Mouse (Mus musculus) embryo, embryonic 11 days (tissue): ENCODE results near the gene Rpl36al.
"Not testable (repeated sequence)": the region's sequence is repeated elsewhere in the genome, so short reads cannot be mapped to it uniquely, and the experiment has no call there.

Source experiments
- DNase-seq: peaks from one replicate; pipeline ENCODE4 v3.0.0-alpha.2; 2015

The Rpl36al gene

GRCm38 (mm10) chr12:69192637-69193036 lies 8.8 kb upstream of the Rpl36al start:
- DNase-seq = no peak

DNA sequence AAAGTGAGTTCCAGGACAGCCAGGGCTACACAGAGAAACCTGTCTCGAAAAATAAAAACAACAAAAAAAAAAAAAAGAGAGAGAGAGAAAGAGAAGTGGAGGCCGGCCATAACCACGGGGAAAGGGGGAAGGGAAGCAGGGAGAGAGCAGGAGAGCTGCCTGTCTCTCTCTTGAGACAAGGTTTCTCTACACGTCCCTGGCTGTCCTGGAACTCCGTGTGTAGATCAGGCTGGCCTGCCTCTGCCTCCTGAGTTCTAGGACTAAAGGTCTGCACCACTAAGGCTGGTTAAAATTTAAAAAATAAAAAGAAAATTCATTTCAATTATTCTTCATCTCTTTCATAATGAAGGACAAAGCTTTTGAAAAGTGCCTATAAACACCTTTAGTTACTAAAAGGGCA lies 7.5 kb upstream of the Rpl36al start:
- DNase-seq = no peak

DNA sequence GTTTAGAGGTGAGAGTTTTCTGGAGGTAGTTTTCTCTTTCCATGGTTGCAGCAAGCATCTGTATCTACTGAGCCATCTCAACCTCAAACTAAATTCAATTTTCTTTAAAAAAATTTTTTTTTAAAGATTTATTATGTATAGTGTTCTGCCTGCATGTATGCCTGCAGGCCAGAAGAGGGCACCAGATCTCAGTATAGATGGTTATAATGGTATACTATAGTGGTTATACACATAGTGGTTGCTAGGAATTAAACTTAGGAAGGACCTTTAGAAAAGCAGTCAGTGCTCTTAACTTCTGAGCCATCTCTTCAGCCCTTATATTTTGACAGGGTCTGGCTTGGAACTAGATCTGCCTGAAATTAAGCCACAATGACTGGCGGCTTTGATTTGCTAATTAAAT lies 6.6 kb upstream of the Rpl36al start:
- no peak for DNase-seq

DNA sequence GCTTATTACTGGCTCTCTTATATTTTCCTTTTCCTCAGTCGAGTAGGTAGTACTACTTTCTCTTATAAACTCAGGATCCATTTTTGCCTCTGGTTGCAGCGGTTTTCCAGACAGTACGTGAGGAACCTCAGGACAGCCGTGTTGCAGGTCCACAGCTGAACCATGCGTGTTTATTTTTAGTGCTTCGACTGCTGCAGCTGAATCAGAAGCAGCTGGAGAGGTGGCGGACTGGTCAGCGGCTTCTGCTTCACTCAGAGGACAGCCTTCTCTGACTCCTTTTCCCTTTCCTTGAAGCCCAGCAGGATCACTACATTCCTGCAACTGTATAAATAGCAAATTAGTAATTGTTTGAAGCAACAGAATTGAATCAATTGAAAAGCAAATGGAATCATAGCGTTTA lies 6.2 kb upstream of the Rpl36al start:
- DNase-seq = no peak

GRCm38 (mm10) chr12:69186811-69187471 lies 3.1 kb upstream of the Rpl36al start:
- DNase-seq = no peak

GRCm38 (mm10) chr12:69185371-69185770 lies 1.5 kb upstream of the Rpl36al start:
- DNase-seq = no peak

- peak; percentile 68 for DNase-seq
Measured at GRCm38 (mm10) chr12:69184342-69185295, 736 bp upstream of the Rpl36al start.

DNA sequence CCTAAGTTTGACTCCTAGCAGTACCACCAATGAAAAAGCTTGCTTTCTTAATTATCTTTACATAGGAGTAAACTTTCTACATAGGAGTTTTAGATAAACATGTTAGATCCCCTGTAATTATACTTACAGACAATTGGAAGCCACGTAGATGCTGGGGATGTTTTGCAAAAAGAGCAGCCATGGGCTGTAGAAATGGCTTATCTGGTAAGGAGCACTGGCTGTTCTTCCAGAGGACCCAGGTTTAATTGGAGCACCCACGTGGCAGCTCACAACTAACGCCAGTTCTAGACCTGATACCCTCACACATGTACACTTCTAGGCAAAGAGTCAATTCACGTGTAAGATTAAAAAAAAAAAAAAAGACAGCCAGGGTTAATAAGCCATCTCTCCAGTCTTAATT lies 2.1 kb downstream of the Rpl36al start:
- DNase-seq = no peak

- DNase-seq = no peak
Measured at GRCm38 (mm10) chr12:69179371-69179770, 4.5 kb downstream of the Rpl36al start.

GRCm38 (mm10) chr12:69177526-69177925 lies 6.4 kb downstream of the Rpl36al start:
- DNase-seq = no peak

DNA sequence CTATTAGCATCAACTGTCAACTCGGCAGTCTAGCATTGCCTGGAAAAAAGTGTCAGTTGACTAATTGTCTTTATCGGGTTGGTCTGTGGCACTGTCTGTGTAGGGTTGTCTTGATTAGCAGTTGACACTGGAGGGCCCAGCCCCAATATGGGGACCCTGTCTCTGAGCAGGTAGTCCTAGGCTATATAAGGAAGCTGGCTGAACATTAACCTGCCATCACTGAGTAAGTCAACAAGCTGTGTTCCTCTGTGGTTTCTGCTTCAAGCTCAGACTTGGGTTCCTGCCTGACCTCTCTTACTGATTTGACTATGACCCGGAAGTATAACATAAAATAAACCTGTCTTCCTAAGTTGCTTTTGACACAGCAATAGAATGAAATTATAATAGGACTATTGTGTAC lies 7.9 kb downstream of the Rpl36al start:
- no peak for DNase-seq

DNA sequence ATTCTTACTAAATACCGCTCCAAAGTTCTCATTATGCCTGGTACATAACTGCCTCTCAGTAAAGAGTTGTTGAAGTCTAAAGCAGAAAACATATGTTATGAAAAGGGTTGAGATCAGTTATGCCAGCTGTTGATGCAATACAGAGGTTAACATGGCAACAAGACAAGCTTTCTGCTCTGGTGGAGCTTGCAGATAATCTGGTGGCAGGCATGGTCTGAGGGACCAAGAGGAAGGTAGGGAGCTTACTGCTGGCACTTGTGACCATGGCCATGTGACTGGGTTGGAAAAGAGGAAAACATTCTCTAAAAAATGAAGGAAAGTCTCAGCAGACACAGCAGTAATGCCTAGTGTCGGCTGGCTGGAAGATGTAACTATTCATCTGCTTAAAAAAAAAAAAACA lies 12.6 kb downstream of the Rpl36al start:
- DNase-seq = no peak

DNA sequence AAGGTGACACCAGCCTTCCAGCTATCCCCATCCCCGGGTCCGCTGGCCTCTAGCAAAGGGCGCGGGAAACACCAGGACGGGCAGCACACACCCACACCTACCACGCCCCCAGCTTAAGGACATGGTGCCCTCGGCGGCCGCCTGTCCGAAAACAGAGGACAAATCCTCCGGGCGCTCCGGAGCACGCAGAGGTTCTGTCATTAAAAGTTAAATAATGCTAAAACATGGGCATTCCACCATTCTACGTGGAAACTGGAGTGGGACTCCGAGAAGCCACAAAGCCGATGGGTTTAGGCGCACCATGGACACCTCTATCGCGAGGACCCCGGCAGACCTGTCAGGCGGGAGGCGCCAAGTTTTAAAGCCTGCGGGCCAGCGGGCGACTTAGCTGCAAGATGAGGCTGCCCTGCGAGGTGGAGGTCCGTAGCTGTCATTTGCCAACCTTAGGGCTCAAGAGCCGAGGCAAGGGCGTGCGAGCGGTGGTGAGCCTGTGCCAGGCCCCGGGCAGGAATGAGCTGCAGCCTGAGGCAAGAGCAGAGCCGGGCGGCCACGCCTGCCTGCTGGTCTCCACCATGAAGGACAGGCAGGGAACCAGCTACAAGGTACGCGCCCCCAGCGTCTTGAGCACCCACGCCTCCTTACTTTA lies 15.3 kb downstream of the Rpl36al start, which contains the start of gene Lrr1:
Lrr1 (plus strand) TSS at position 354 of the 646 bp plus-strand sequence.
- peak; percentile 91 for DNase-seq

DNA sequence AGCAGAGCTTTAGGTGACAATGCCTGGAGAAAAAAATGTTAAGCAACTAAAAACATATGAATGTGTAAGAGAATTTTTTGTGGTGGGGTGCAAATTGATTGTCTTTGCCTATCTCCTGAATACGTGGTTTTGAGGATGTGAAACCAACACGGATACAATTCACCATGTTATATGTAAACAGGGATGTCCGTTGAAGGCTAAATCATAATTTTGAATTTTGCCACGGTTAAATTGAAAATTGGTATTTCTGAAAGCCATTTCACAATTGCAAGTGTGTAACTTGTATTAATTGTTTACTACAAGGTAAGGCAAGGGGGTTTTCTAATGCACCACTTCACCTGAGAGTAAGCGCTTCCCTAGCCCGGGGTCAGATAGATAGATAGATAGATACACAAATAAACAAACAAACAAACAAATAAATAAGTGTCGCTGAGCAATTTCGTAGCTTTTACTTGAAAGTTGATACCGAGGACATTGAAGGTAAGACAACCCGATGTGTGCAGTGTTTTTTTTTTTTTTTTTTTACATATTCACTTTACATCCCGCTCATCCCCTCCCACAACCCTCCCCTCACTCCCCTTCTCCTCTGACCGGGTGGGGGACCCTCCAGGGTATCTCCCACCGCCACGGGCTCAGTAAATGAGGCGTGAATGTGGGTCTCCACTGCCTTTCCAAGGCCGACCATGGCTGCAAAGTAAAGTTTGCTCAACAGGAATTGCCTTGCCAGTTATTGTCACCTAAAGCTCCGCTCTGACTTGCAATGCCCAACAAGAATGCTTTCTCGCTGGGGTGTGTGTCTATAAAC lies 16.0 kb downstream of the Rpl36al start:
- no peak for DNase-seq

DNA sequence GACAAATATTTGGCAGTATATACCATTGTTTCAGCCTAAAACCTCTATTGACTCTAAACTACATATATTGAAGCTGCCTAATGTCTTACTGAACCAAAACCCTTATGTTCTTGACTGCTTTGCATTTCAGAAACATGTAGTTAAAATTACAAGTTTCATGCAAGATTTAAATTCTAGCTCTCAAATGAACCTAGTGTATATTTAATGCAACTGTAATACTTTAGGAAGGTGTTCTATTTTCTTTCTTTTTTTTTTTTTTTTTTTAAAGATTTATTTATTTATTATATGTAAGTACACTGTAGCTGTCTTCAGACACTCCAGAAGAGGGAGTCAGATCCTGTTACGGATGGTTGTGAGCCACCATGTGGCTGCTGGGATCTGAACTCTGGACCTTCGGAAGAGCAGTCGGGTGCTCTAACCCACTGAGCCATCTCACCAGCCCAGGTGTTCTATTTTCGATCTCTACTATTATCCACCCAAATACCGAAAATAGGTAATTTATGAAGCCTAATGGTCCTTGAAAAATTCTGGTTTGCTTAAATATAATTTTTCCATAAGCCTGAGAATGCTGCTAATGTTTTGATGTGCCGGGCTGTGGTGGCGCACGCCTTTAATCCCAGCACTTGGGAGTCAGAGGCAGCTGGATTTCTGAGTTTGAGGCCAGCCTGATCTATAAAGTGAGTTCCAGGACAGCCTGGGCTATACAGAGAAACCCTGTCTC lies 16.9 kb downstream of the Rpl36al start:
- DNase-seq = not testable (repeated sequence)

DNA sequence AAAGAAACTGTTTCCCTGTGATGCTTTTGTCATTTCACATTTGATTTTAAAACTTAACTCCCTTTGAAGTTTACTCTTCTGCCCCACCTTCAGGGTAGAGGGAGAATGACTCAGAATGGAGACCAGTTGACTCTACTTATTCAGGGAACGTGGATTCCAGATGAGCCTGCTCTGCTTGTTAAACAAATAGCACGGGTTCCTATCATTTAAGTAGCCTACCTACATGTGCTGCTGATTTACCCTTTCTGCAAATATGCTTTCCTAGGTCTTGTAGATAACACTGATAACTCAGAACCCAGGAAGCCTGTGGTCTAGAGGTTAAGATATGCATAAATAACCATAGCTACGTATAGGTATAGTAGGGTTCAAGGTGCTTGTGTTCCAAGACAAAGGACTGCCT lies 19.0 kb downstream of the Rpl36al start:
- no peak for DNase-seq

DNA sequence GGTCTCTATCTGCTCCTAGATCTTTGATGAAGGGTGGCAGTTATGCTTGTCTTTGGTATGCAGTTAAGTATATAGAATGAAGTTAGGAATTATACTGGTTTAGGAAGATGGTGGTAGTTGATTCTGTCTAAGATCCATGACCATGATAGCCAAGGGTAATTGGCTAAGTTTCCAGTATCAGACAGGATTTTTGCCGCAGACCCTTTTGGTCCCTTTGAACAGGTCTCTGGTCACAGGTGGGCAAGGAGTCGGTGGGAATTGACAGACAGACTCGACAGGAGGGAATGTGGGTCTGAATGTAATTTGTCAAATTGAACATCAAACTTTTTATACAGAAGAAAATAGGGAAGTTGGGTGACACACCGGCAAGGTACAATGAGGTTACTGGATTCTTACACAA lies 20.3 kb downstream of the Rpl36al start:
- not testable (repeated sequence) for DNase-seq

GRCm38 (mm10) chr12:69160677-69161076 lies 23.2 kb downstream of the Rpl36al start:
- not testable (repeated sequence) for DNase-seq

DNA sequence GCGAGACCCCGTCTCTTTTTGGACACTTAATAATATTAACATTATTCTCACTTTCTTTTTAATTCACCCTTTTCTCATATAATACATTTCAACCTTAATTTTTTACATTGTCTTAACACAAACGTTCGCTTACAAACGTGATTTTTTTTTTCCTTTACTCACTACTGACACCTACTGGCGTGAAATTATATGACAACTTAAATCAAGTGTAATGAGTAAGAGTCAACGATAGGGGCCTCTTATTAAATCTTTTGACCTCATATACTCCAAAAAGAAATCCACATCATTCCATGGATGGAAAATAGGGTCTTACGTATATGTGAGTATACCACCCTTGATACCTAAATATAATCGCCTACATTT lies 24.3 kb downstream of the Rpl36al start:
- peak; percentile 79 for DNase-seq

DNA sequence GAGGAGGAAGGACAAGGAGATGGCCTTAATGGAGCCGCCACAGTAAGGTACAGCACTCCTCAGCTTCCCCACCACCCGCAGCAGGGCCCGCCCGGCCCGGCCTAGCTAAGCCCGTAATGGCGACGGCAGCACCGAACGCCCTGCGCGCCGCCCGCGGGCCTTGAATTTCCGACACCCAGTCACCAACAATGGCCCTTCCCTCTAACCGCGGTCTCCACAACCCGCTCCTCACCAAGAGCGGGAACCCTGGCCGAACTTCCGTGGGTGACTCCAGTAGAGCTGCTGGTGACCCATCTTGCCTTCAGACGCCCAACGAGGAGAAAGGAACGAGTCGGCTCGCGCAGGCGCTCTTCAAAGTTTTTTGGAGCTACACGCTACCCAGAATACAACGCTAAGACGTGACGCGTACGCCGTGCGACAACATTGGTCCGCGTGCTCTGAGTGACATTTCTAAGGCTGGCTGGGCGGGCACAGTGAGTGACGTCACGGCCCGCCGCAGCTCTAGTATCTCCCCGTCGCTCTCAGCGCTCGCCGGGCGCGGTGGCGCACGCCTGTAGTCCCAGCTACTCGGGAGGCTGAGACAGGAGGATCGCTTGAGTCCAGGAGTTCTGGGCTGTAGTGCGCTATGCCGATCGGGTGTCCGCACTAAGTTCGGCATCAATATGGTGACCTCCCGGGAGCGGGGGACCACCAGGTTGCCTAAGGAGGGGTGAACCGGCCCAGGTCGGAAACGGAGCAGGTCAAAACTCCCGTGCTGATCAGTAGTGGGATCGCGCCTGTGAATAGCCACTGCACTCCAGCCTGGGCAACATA lies 24.9 kb downstream of the Rpl36al start, which contains the start of gene Rps29:
Rps29 (minus strand) TSS at position 422 of the 813 bp plus-strand sequence.
- peak; percentile 99 for DNase-seq

DNA sequence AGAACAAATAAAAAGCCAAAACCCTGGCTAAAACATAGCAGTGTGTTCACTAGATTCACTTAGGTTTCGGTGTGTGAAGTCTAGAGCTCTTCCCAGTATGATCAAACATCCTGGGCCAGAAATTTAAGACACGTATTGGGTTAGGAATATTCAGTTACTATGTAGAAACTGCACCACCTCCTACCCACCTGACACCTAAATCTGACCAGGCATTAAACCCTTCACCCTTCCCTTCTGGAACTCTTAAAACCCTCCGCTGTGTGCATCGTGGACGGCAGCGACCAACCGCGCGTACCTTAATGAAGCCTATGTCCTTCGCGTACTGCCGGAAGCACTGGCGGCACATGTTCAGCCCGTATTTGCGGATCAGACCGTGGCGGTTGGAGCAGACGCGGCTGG lies 25.5 kb downstream of the Rpl36al start:
- DNase-seq = peak; percentile 45
